Mouse (Mus musculus) erythroblast, embryonic 14.5 days (primary cell): ENCODE data around the gene Gm19426. TPM values are rescaled to one million over a fixed set of nuclear protein-coding genes. Genes with fewer than 3 reads are reported as not detected.

Experiments
- H3K27me3 ChIP-seq: 2 replicates; pipeline ENCODE4 v1.6.1; 2012; ENCODE audit warnings: inconsistent platforms; ENCODE audit not compliant: control insufficient read depth
- H3K36me3 ChIP-seq: 2 replicates; pipeline ENCODE4 v1.6.1; 2012; ENCODE audit warnings: mild to moderate bottlenecking, inconsistent platforms; ENCODE audit not compliant: control insufficient read depth
- H3K4me1 ChIP-seq: 2 replicates; pipeline ENCODE4 v1.6.1; 2012; ENCODE audit warnings: inconsistent platforms; ENCODE audit not compliant: control insufficient read depth
- H3K4me3 ChIP-seq: replicated peaks from 2 replicates; pipeline ENCODE3; 2012; ENCODE audit warnings: moderate library complexity, mild to moderate bottlenecking, inconsistent platforms
- H3K9me3 ChIP-seq: 2 replicates; pipeline ENCODE4 v1.6.1; 2012; ENCODE audit warnings: low read length, inconsistent platforms, mixed read lengths; ENCODE audit not compliant: control insufficient read depth
- GATA1 ChIP-seq: IDR thresholded peaks from 2 replicates; pipeline ENCODE4 v1.6.1; 2012; ENCODE audit warnings: low read length, inconsistent platforms, mixed read lengths
- TAL1 ChIP-seq: IDR thresholded peaks from 3 replicates; pipeline ENCODE4 v1.6.1; 2012; ENCODE audit warnings: low read length, inconsistent platforms, mixed read lengths
- polyA plus RNA-seq: library from polyadenylated mRNA; stranded (reverse); fragments of >175 nt; gene quantifications from 2 replicates; pipeline ENCODE4 v1.2.3, GENCODE M21; 2012

Gene Gm19426
- polyA plus RNA-seq, 1 experiment, result 0.76 TPM

- no peaks in the 10 kb centered on the region for H3K9me3 ChIP-seq
- H3K27me3 ChIP-seq, result peaks cover 88% of the 10 kb centered on the region
- no peak overlapping the region for H3K4me3 ChIP-seq
- no peaks in the 10 kb centered on the region for H3K36me3 ChIP-seq
- H3K4me1 ChIP-seq, result peaks cover 3% of the 10 kb centered on the region
- TF ChIP-seq TAL1 (no peak), GATA1 (no peak)
Measured at GRCm38 (mm10) chr2:84775665-84776064, 32.2 kb upstream of the Gm19426 start.

DNA sequence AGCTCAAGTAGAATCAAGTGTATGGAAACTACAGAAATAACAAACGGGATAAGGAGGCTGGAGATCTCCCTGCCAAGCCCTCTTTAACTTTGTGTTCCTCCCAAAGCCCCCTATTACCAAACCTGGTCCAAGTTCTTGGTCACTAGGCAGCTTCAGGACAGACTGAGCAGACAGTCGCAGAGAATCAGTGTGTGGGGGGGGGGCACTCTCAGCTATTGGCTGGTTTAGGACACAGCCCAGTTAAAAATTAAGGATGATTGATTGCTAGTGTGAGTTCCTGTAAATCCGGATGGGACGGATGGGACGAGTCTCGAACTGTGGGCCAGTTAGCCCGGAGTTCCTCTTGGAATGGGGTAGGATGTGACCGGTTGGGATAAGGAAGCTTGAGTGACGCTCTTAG lies 31.8 kb upstream of the Gm19426 start, which contains the start of gene Serping1:
TSS of gene Serping1 (minus strand) at position 204 of the 400 bp plus-strand sequence.
- Histone ChIP-seq H3K4me3 (peak within 1 kb of the TSS; percentile 27), H3K9me3 (no peaks in the 10 kb centered on the region), H3K36me3 (no peaks in the 10 kb centered on the region), H3K4me1 (peaks cover 3% of the 10 kb centered on the region), H3K27me3 (peaks cover 89% of the 10 kb centered on the region)
- no peak for TF ChIP-seq TAL1
- TF ChIP-seq GATA1, result no peak

- TF ChIP-seq TAL1, result no peak
- TF ChIP-seq GATA1, result no peak
Measured at GRCm38 (mm10) chr2:84774751-84775150, 31.3 kb upstream of the Gm19426 start.

DNA sequence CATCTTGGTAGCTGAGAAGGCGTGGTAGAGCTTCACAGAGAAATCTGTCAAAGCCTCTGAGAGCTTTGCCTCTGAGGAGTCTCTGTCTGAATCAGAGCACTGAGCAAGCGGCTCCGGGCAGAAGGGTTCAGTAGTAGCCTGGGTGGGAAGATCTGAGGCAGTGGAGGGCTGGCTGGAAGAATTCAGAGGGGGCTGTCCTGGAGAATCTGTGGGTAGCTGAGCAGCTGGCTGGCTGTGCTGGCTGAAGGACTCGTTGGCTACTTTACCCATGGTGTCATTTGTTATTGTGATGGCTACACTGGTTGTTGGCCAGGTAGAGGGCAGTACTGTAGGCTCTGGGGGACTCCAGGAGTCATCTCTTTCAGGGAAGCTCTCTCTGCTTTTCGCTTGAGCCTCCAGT lies 29.7 kb upstream of the Gm19426 start:
- TF ChIP-seq GATA1, result no peak
- TF ChIP-seq TAL1, result no peak
- H3K4me1 ChIP-seq, result peaks cover 3% of the 10 kb centered on the region
- no peaks in the 10 kb centered on the region; the same call in 1 of the 2 replicates for H3K36me3 ChIP-seq
- H3K27me3 ChIP-seq, result peaks cover 91% of the 10 kb centered on the region
- no peaks in the 10 kb centered on the region for H3K9me3 ChIP-seq
- no peak overlapping the region for H3K4me3 ChIP-seq

More at GRCm38 (mm10) chr2:84774751-84775150, 31.3 kb upstream of the Gm19426 start:
- no peaks in the 10 kb centered on the region for H3K9me3 ChIP-seq
- H3K36me3 ChIP-seq, result no peaks in the 10 kb centered on the region; the same call in 1 of the 2 replicates
- H3K4me1 ChIP-seq, result peaks cover 3% of the 10 kb centered on the region
- H3K4me3 ChIP-seq, result peak overlapping the region; percentile 27
- peaks cover 93% of the 10 kb centered on the region for H3K27me3 ChIP-seq

- no peaks in the 10 kb centered on the region; the same call in 1 of the 2 replicates for H3K36me3 ChIP-seq
- TF ChIP-seq TAL1 (no peak), GATA1 (no peak)
- H3K4me3 ChIP-seq, result no peak overlapping the region
- no peaks in the 10 kb centered on the region for H3K9me3 ChIP-seq
- peaks cover 89% of the 10 kb centered on the region for H3K27me3 ChIP-seq
- peaks cover 3% of the 10 kb centered on the region for H3K4me1 ChIP-seq
Measured at GRCm38 (mm10) chr2:84772454-84772853, 29.0 kb upstream of the Gm19426 start.

DNA sequence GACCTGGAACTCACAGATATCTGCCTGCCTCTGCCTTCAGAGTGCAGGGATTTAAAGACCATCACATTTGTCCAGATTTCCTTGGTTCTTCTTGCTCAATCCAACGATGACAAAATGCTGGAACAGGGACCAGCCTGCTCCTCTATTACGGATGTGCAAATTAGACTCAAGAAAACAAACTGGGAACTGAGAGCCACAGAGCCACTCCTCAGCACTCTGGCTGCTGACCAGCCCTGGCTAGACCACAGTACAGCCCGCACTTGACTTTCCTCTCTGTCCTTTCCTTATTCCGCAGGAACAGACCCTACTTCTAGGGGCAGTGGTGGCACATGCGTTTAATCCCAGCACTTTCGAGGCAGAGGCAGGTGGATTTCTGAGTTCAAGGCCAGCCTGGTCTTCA lies 27.0 kb upstream of the Gm19426 start:
- H3K9me3 ChIP-seq, result no peaks in the 10 kb centered on the region
- no peaks in the 10 kb centered on the region; the same call in 1 of the 2 replicates for H3K36me3 ChIP-seq
- peaks cover 3% of the 10 kb centered on the region for H3K4me1 ChIP-seq
- no peak for TF ChIP-seq TAL1
- no peak for TF ChIP-seq GATA1
- H3K4me3 ChIP-seq, result no peak overlapping the region
- H3K27me3 ChIP-seq, result peaks cover 86% of the 10 kb centered on the region

GRCm38 (mm10) chr2:84762818-84763217 lies 19.4 kb upstream of the Gm19426 start:
- TF ChIP-seq TAL1 (no peak), GATA1 (no peak)

DNA sequence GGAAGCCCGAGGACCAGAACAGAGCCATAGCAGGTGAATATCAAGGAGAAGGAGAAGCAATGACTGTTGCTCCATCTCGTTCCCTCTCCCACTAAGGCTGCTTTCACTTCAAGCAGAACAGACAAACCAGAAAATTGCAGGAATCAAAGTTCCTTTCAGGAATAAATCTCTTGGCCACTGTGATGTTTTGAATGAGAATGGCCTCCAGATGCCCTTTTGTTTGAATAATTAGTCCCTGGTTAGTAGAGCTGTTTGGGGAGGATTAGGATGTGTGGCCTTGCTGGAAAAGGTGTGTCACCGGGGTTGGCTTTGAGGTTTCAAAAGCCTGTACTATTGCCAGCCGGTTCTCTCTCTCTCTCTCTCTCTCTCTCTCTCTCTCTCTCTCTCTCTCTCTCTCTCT lies 18.8 kb upstream of the Gm19426 start:
- no peak overlapping the region for H3K4me3 ChIP-seq
- no peak for TF ChIP-seq GATA1
- no peak for TF ChIP-seq TAL1
- H3K9me3 ChIP-seq, result no peaks in the 10 kb centered on the region
- no peaks in the 10 kb centered on the region; the same call in 1 of the 2 replicates for H3K36me3 ChIP-seq
- peaks cover 56% of the 10 kb centered on the region for H3K27me3 ChIP-seq
- H3K4me1 ChIP-seq, result peaks cover 1% of the 10 kb centered on the region

More at GRCm38 (mm10) chr2:84762818-84763217, 19.4 kb upstream of the Gm19426 start:
- H3K27me3 ChIP-seq, result peaks cover 56% of the 10 kb centered on the region
- peaks cover 1% of the 10 kb centered on the region for H3K4me1 ChIP-seq
- H3K9me3 ChIP-seq, result no peaks in the 10 kb centered on the region
- H3K36me3 ChIP-seq, result no peaks in the 10 kb centered on the region; the same call in 1 of the 2 replicates
- H3K4me3 ChIP-seq, result no peak overlapping the region

GRCm38 (mm10) chr2:84761840-84762239 lies 18.4 kb upstream of the Gm19426 start:
- Histone ChIP-seq H3K9me3 (no peaks in the 10 kb centered on the region), H3K27me3 (peaks cover 55% of the 10 kb centered on the region), H3K4me1 (peaks cover 1% of the 10 kb centered on the region), H3K36me3 (no peaks in the 10 kb centered on the region; the same call in 1 of the 2 replicates), H3K4me3 (no peak overlapping the region)
- TF ChIP-seq TAL1 (no peak), GATA1 (no peak)

GRCm38 (mm10) chr2:84761309-84761708 lies 17.9 kb upstream of the Gm19426 start:
- no peak for TF ChIP-seq GATA1
- TF ChIP-seq TAL1, result no peak
- Histone ChIP-seq H3K27me3 (peaks cover 52% of the 10 kb centered on the region), H3K4me3 (no peak overlapping the region), H3K4me1 (peaks cover 1% of the 10 kb centered on the region), H3K36me3 (no peaks in the 10 kb centered on the region), H3K9me3 (no peaks in the 10 kb centered on the region)
